Mouse (Mus musculus) kidney, adult 2 months (tissue): ENCODE measurements around the gene Foxn3. TPM values are rescaled to one million over a fixed set of nuclear protein-coding genes. Genes with fewer than 3 reads are reported as not detected.

Experiments used
- DNase-seq: peaks from one replicate; pipeline ENCODE4 v3.0.0; 2021
- H3K27ac ChIP-seq: fragments of 200-500 bp; 2 replicates; pipeline ENCODE4 v1.5.1; 2012; ENCODE audit warnings: low read depth, low read length, control low read depth, inconsistent platforms; ENCODE audit not compliant: insufficient read depth
- H3K27me3 ChIP-seq: fragments of 200-500 bp; replicated peaks from 2 replicates; pipeline ENCODE4 v1.6.1; 2012; ENCODE audit warnings: mild to moderate bottlenecking, moderate library complexity, low read length, inconsistent platforms; ENCODE audit not compliant: control insufficient read depth, insufficient read depth
- H3K36me3 ChIP-seq: fragments of 200-500 bp; 2 replicates; pipeline ENCODE4 v1.6.1; 2012; ENCODE audit warnings: mild to moderate bottlenecking, moderate library complexity, low read length, inconsistent platforms; ENCODE audit not compliant: control insufficient read depth, insufficient read depth
- H3K4me1 ChIP-seq: fragments of 200-500 bp; 2 replicates; pipeline ENCODE4 v1.6.1; 2011; ENCODE audit warnings: low read length; ENCODE audit not compliant: control insufficient read depth, insufficient read depth
- H3K4me3 ChIP-seq: fragments of 200-500 bp; 2 replicates; pipeline ENCODE4 v1.5.1; 2011; ENCODE audit warnings: mild to moderate bottlenecking, low read depth, low read length, control low read depth; ENCODE audit not compliant: insufficient read depth
- CTCF ChIP-seq: fragments of 200-500 bp; conservative IDR thresholded peaks from 2 replicates; pipeline ENCODE4 v1.5.1; 2011; ENCODE audit warnings: low read depth, mild to moderate bottlenecking, control low read depth, low read length, moderate library complexity, mixed read lengths; ENCODE audit not compliant: insufficient read depth, insufficient read length
- POLR2A ChIP-seq: fragments of 200-500 bp; IDR thresholded peaks from one replicate; pipeline ENCODE4 v1.6.1; 2011; ENCODE audit warnings: low read depth, low read length, control low read depth
- WGBS: fragments of 180-500 bp; shearing (Covaris S2); methylation state at CpG from one replicate; pipeline ENCODE4 v1.1.7; 2018; 5-methylcytosine and 5-hydroxymethylcytosine counted together
- polyA plus RNA-seq: library from polyadenylated mRNA; depleted of rRNA; stranded (reverse); fragments of >200 nt; gene quantifications from 2 replicates; pipeline ENCODE4 v1.2.3, GENCODE M21; 2012

The Foxn3 gene
- polyA plus RNA-seq, 1 experiment = 28.0 TPM

GRCm38 (mm10) chr12:99393867-99394630, 169.3 kb downstream of the Foxn3 start:
- H3K27ac ChIP-seq = peak overlapping the region; percentile 73; the same call in 1 of the 2 replicates
- H3K4me1 ChIP-seq = peaks cover 8% of the 10 kb centered on the region; the same call in 1 of the 2 replicates
- no peaks in the 10 kb centered on the region for H3K27me3 ChIP-seq
- no peak for DNase-seq
- no peak for TF ChIP-seq POLR2A
- TF ChIP-seq CTCF = no peak
- WGBS = 50% methylated on average over 11 of the region's 11 CpGs
- no peaks in the 10 kb centered on the region for H3K36me3 ChIP-seq
- H3K4me3 ChIP-seq = peak overlapping the region; percentile 73

DNA sequence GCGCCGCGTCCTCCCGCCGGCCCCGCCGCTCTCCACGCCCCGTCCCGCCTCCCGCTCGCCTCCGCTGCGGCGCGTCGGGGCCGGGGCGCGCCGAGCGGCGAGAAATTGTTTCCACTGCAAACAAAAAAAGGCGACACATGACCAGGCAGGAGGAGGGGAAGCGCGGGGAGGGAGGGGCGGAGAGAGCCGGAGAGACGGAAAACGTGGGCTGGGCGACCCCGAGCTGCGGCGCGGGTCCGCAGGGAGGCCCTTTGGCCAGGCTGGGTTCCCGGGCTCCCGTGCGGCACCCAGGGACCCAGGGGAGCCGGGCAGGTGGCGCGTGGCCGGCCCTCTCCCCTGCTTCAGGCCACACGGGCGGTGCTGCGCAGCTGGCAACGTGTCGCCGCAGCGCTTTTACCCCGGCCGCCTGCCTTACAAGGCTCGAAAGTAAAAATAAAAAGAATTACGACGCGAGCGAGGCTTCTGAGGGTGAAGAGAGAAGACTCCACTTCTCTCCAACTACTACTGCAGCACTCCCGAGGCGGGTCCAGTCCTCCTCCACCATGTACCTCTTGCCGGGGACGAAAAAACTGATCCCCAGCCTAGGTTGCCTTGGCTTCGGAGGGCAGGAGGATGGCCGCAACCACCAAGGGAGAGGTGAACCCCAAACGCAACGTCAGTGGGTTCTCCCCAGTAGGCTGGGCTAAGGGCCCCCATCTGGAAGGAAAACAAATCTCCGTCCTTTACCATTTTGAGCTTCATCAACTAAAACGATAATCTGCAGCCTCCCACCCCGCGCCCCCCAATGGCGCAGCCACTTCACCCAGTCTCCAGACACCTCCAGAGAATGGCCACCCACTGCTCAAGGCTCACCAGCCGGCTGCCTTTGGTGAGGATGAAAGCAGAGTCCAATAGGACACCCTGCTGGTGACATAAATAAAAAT, 170.2 kb downstream of the Foxn3 start:
- TF ChIP-seq CTCF = peak; percentile 45
- no peak for TF ChIP-seq POLR2A
- peak; percentile 94 for DNase-seq
- H3K4me1 ChIP-seq = peaks cover 8% of the 10 kb centered on the region; the same call in 1 of the 2 replicates
- peak overlapping the region; percentile 73 for H3K27ac ChIP-seq
- WGBS = 4% methylated on average over 67 of the region's 71 CpGs
- no peaks in the 10 kb centered on the region for H3K27me3 ChIP-seq
- peak overlapping the region; percentile 73 for H3K4me3 ChIP-seq
- no peaks in the 10 kb centered on the region for H3K36me3 ChIP-seq

DNA sequence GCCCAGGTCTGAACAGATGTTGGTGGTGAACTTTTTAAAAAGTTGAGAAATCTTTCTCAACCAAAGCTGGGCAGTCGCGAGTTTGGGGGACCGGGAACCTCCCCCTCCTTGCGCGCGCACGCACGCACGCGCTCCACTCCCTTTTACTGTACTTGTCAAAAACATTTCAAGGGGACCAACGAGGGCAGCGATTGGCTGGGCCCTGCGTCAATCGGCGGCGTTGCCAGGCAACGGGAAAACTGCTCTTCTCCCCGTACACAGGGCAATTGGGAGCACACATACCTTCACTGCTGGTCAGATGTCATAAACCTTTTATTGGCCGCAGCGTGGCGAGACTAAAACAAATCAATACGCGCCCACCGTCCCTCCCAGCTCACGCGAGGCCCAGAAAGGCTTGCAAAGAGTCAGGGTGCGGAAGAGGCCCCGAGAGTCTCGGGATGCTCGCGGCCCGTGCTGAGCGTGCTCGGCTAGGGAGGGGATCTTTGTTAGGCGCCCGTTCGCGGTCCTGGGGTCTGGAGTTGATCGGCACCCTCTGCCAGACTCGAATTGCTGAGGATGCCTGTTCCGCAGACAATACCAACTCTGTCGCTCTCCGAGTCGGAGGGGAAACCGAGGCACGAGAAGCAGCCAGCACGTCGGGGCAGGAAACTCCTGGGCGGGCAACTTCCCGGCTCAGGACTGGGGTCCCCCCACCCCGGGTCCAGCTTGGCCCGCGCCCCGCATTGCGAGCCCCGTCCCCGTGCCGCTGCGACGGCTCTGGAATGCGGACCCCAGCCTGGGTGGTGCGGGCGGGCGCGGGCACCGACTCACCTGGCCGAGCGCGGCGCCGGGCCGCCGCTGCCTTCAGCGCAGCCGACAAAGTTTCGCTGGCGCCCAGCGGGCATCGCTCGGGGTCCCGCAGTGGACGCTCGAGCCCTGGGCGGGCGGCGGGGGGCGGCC, 171.2 kb downstream of the Foxn3 start:
- Histone ChIP-seq H3K27ac (peak overlapping the region; percentile 42; the same call in 1 of the 2 replicates), H3K4me3 (peak overlapping the region; percentile 73), H3K27me3 (no peaks in the 10 kb centered on the region), H3K36me3 (no peaks in the 10 kb centered on the region), H3K4me1 (peaks cover 8% of the 10 kb centered on the region; the same call in 1 of the 2 replicates)
- TF ChIP-seq CTCF (no peak), POLR2A (no peak)
- WGBS = under 1% methylated on average over 85 of the region's 87 CpGs
- peak; percentile 100 for DNase-seq

- peaks cover 8% of the 10 kb centered on the region; the same call in 1 of the 2 replicates for H3K4me1 ChIP-seq
- H3K27ac ChIP-seq = no peak overlapping the region
- no peaks in the 10 kb centered on the region for H3K27me3 ChIP-seq
- H3K36me3 ChIP-seq = no peaks in the 10 kb centered on the region
- TF ChIP-seq CTCF (no peak), POLR2A (no peak)
- DNase-seq = no peak
- H3K4me3 ChIP-seq = no peak overlapping the region
- 60% methylated on average over 5 of the region's 5 CpGs for WGBS
Observed at GRCm38 (mm10) chr12:99390429-99390828, 173.0 kb downstream of the Foxn3 start.

- Histone ChIP-seq H3K36me3 (no peaks in the 10 kb centered on the region), H3K4me3 (no peak overlapping the region), H3K27ac (no peak overlapping the region), H3K27me3 (no peaks in the 10 kb centered on the region), H3K4me1 (peaks cover 8% of the 10 kb centered on the region; the same call in 1 of the 2 replicates)
- WGBS = 94% methylated on average over 7 of the region's 7 CpGs
- no peak for TF ChIP-seq POLR2A
- TF ChIP-seq CTCF = no peak
- no peak for DNase-seq
Observed at GRCm38 (mm10) chr12:99389244-99389643, 174.1 kb downstream of the Foxn3 start.

- H3K36me3 ChIP-seq = no peaks in the 10 kb centered on the region
- no peak for DNase-seq
- H3K27ac ChIP-seq = no peak overlapping the region
Observed at GRCm38 (mm10) chr12:99385897-99386834, 177.2 kb downstream of the Foxn3 start.

More at GRCm38 (mm10) chr12:99385897-99386834, 177.2 kb downstream of the Foxn3 start:
- Histone ChIP-seq H3K27me3 (no peaks in the 10 kb centered on the region), H3K4me1 (no peaks in the 10 kb centered on the region), H3K4me3 (no peak overlapping the region)
- WGBS = 86% methylated on average over 17 of the region's 17 CpGs
- TF ChIP-seq CTCF (no peak), POLR2A (no peak)
